Mouse (Mus musculus) MEL (cell line): ENCODE data around the gene Zp3r. TPM values are rescaled to one million over a fixed set of nuclear protein-coding genes. Genes with fewer than 3 reads are reported as not detected.

Experiments
- DNase-seq: peaks from one replicate; pipeline ENCODE4 v3.0.0; 2011; ENCODE audit warnings: low read depth, low spot score
- H3K27ac ChIP-seq: 2 replicates; pipeline ENCODE4 v1.5.1; 2012; ENCODE audit warnings: low read depth, mild to moderate bottlenecking, control low read depth, low read length, moderate library complexity; ENCODE audit not compliant: control insufficient read depth
- H3K27me3 ChIP-seq, 2 experiments: fragments of 150-350 bp in 1 of 2; sonication (generic) in 1 of 2; 2 replicates each; pipeline ENCODE4 v1.6.1; 2012; ENCODE audit warnings: low read length in 2 of 2, mild to moderate bottlenecking in 2 of 2, improper control_type of control experiment in 1 of 2, moderate library complexity in 1 of 2; ENCODE audit not compliant: insufficient read depth in 2 of 2, control insufficient read depth in 1 of 2
- H3K36me3 ChIP-seq, 2 experiments: 2 replicates each; pipeline ENCODE4 v1.6.1; 2012 to 2014; ENCODE audit warnings: low read length in 2 of 2, improper control_type of control experiment in 1 of 2, inconsistent platforms in 1 of 2, mild to moderate bottlenecking in 1 of 2; ENCODE audit not compliant: insufficient read depth in 2 of 2, control insufficient read depth in 1 of 2
- H3K4me1 ChIP-seq, 2 experiments: fragments of 150-350 bp in 1 of 2; sonication (generic) in 1 of 2; 2 replicates each; pipeline ENCODE4 v1.6.1; 2012; ENCODE audit warnings: low read length in 2 of 2, improper control_type of control experiment in 1 of 2, mild to moderate bottlenecking in 1 of 2; ENCODE audit not compliant: insufficient read depth in 2 of 2, control insufficient read depth in 1 of 2
- H3K4me3 ChIP-seq, 2 experiments: fragments of 150-350 bp in 1 of 2; sonication (generic) in 1 of 2; 2 replicates each; pipeline ENCODE4 v1.5.1; 2012; ENCODE audit warnings: low read depth in 2 of 2, low read length in 2 of 2, mild to moderate bottlenecking in 2 of 2, moderate library complexity in 2 of 2, control low read depth in 1 of 2, improper control_type of control experiment in 1 of 2; ENCODE audit not compliant: control insufficient read depth in 1 of 2, insufficient read depth in 1 of 2
- H3K79me2 ChIP-seq: 2 replicates; pipeline ENCODE4 v1.6.1; 2012; ENCODE audit warnings: mild to moderate bottlenecking, low read length, moderate library complexity; ENCODE audit not compliant: control insufficient read depth, poor library complexity, insufficient read depth
- H3K9ac ChIP-seq: 2 replicates; pipeline ENCODE4 v1.6.1; 2012; ENCODE audit warnings: low read depth, mild to moderate bottlenecking, control low read depth, low read length, moderate library complexity; ENCODE audit not compliant: control insufficient read depth, poor library complexity, severe bottlenecking
- H3K9me3 ChIP-seq: fragments of 150-350 bp; sonication (generic); replicated peaks from 2 replicates; pipeline ENCODE4 v1.6.1; 2012; ENCODE audit warnings: mild to moderate bottlenecking, low read length, improper control_type of control experiment, moderate library complexity; ENCODE audit not compliant: insufficient read depth
- CHD1 ChIP-seq: IDR thresholded peaks from 2 replicates; pipeline ENCODE4 v1.6.1; 2012; ENCODE audit warnings: low read depth, mild to moderate bottlenecking, inconsistent platforms, low read length, improper control_type of control experiment
- CHD2 ChIP-seq: IDR thresholded peaks from 2 replicates; pipeline ENCODE4 v1.6.1; 2011; ENCODE audit warnings: low read length, improper control_type of control experiment
- CTCF ChIP-seq, 3 experiments: IDR thresholded peaks in 2 of 3; conservative IDR thresholded peaks in 1 of 3; 2 replicates each; pipeline ENCODE4 v1.5.1; 2011 to 2012; ENCODE audit warnings: low read length in 3 of 3, low read depth in 2 of 3, mild to moderate bottlenecking in 2 of 3, improper control_type of control experiment in 1 of 3, inconsistent platforms in 1 of 3, mixed read lengths in 1 of 3, moderate library complexity in 1 of 3; ENCODE audit not compliant: control insufficient read depth in 1 of 3, insufficient read depth in 1 of 3, poor library complexity in 1 of 3, severe bottlenecking in 1 of 3
- ELF1 ChIP-seq: IDR thresholded peaks from 2 replicates; pipeline ENCODE4 v1.6.1; 2014; ENCODE audit warnings: low read depth, mild to moderate bottlenecking, inconsistent platforms, low read length, improper control_type of control experiment, moderate library complexity
- EP300 ChIP-seq, 2 experiments: IDR thresholded peaks; 2 replicates each; pipeline ENCODE4 v1.6.1; 2011; ENCODE audit warnings: improper control_type of control experiment in 2 of 2, low read length in 2 of 2, low read depth in 1 of 2, mild to moderate bottlenecking in 1 of 2
- GABPA ChIP-seq: IDR thresholded peaks from 2 replicates; pipeline ENCODE4 v1.6.1; 2012; ENCODE audit warnings: low read depth, mild to moderate bottlenecking, inconsistent platforms, low read length, improper control_type of control experiment, moderate library complexity
- GATA1 ChIP-seq: IDR thresholded peaks from 2 replicates; pipeline ENCODE4 v1.6.1; 2011; ENCODE audit warnings: low read depth, low read length, improper control_type of control experiment
- HCFC1 ChIP-seq: IDR thresholded peaks from 2 replicates; pipeline ENCODE4 v1.6.1; 2012; ENCODE audit warnings: low read depth, mild to moderate bottlenecking, inconsistent platforms, low read length, improper control_type of control experiment, moderate library complexity
- JUND ChIP-seq: IDR thresholded peaks from 2 replicates; pipeline ENCODE4 v1.6.1; 2011; ENCODE audit warnings: low read depth, mild to moderate bottlenecking, improper control_type of control experiment, low read length
- KAT2A ChIP-seq: conservative IDR thresholded peaks from 2 replicates; pipeline ENCODE4 v1.6.1; 2012; ENCODE audit warnings: low read depth, low read length, improper control_type of control experiment, inconsistent platforms
- MAFK ChIP-seq: IDR thresholded peaks from 2 replicates; pipeline ENCODE4 v1.6.1; 2011; ENCODE audit warnings: low read depth, mild to moderate bottlenecking, low read length, improper control_type of control experiment, borderline replicate concordance
- MAX ChIP-seq: IDR thresholded peaks from 2 replicates; pipeline ENCODE4 v1.6.1; 2011; ENCODE audit warnings: low read length, improper control_type of control experiment
- MXI1 ChIP-seq: IDR thresholded peaks from 2 replicates; pipeline ENCODE4 v1.6.1; 2011; ENCODE audit warnings: mild to moderate bottlenecking, low read depth, low read length, improper control_type of control experiment
- POLR2A ChIP-seq, 2 experiments: IDR thresholded peaks; 2 replicates each; pipeline ENCODE4 v1.6.1; 2011 to 2012; ENCODE audit warnings: low read length in 2 of 2, mild to moderate bottlenecking in 2 of 2, control low read depth in 1 of 2, improper control_type of control experiment in 1 of 2, low read depth in 1 of 2, moderate library complexity in 1 of 2; ENCODE audit not compliant: control insufficient read depth in 1 of 2, insufficient read depth in 1 of 2, poor library complexity in 1 of 2
- RAD21 ChIP-seq: IDR thresholded peaks from 2 replicates; pipeline ENCODE4 v1.6.1; 2011; ENCODE audit warnings: mild to moderate bottlenecking, low read depth, low read length, improper control_type of control experiment
- SIN3A ChIP-seq: IDR thresholded peaks from 2 replicates; pipeline ENCODE4 v1.6.1; 2012; ENCODE audit warnings: low read length, improper control_type of control experiment, inconsistent platforms
- SMC3 ChIP-seq: IDR thresholded peaks from 2 replicates; pipeline ENCODE4 v1.6.1; 2011; ENCODE audit warnings: low read depth, low read length, improper control_type of control experiment
- TCF12 ChIP-seq: IDR thresholded peaks from 2 replicates; pipeline ENCODE4 v1.6.1; 2014; ENCODE audit warnings: low read depth, mild to moderate bottlenecking, inconsistent platforms, low read length, improper control_type of control experiment, moderate library complexity
- UBTF ChIP-seq: IDR thresholded peaks from 2 replicates; pipeline ENCODE4 v1.6.1; 2012; ENCODE audit warnings: low read depth, mild to moderate bottlenecking, inconsistent platforms, low read length, improper control_type of control experiment, moderate library complexity, borderline replicate concordance; ENCODE audit not compliant: insufficient read depth
- ZC3H11A ChIP-seq: IDR thresholded peaks from 2 replicates; pipeline ENCODE4 v1.6.1; 2012; ENCODE audit warnings: low read depth, mild to moderate bottlenecking, inconsistent platforms, low read length, improper control_type of control experiment
- ZMIZ1 ChIP-seq: IDR thresholded peaks from 2 replicates; pipeline ENCODE4 v1.6.1; 2012; ENCODE audit warnings: low read depth, mild to moderate bottlenecking, inconsistent platforms, low read length, improper control_type of control experiment, moderate library complexity
- ZNF384 ChIP-seq: IDR thresholded peaks from 2 replicates; pipeline ENCODE4 v1.6.1; 2012; ENCODE audit warnings: low read depth, mild to moderate bottlenecking, inconsistent platforms, low read length, improper control_type of control experiment
- polyA plus RNA-seq, 2 experiments: library from polyadenylated mRNA; stranded (reverse) in 1 of 2; unstranded in 1 of 2; fragments of >175 nt in 1 of 2; fragments of >200 nt in 1 of 2; gene quantifications; 2 replicates each; pipeline versions ENCODE4 v1.2.1 to v1.2.4; 2012; ENCODE audit warnings: low replicate concordance in 2 of 2, low read depth in 1 of 2; ENCODE audit not compliant: insufficient read length in 2 of 2, insufficient read depth in 1 of 2, missing spikeins in 1 of 2
- total RNA-seq: library from RNA; depleted of rRNA; stranded (reverse); fragments of 300-350 nt; gene quantifications from 2 replicates; pipeline ENCODE4 v1.2.3, GENCODE M21; 2012

The Zp3r gene
- total and polyA plus RNA-seq, 3 experiments, result not detected

DNA sequence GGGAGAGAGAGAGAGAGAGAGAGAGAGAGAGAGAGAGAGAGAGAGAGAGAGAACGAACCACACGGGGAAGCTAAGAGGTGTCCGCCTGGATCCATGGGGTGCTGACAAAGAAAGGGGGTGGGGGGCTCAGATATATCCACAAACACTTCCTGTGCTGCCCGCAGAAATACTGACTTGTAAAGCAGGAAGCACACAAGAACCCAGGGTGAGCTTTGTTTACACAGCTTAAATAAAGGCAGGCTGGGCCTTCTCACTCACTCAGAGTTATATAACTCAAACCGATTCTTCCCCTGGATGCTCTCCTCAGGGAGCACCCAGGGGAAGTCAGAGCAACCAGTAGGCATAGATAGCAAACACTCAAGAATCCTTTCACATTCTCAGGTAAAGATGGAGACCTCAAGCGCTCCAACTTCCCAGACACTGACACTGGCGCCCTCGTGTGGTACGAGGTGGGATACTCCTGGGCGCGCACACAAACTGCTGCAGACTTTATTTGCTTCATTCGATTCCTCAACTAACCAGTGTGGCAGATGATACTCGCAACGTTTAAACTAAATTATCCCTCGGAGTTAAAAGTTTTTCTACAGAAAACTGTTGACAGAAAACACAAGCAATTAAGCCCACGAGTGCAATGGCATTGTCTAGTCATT, 4.5 kb upstream of the Zp3r start:
- DNase-seq, result peak; percentile 75
- H3K4me3 ChIP-seq, result no peak overlapping the region
- TF ChIP-seq RAD21 (peak; percentile 75), ZNF384 (no peak), SIN3A (0 out of 2 replicates have a peak, but pooled peaks have one; percentile 13), GATA1 (no peak), SMC3 (peak; percentile 88), JUND (no peak), TCF12 (0 out of 2 replicates have a peak, but pooled peaks have one; percentile 5), GABPA (no peak), CTCF (IDR thresholded peaks at IDR 0.05 in 2 of 3, conservative IDR thresholded peaks at IDR 0.05 in 1 of 3; ENCODE audit: control insufficient read depth in 1 of 3, insufficient read depth in 1 of 3, low read depth in 2 of 3, low read length in 3 of 3, poor library complexity in 1 of 3, severe bottlenecking in 1 of 3) (peak; percentile 89 to 95 (median 90)), ELF1 (no peak), ZC3H11A (peak; percentile 73), MAFK (no peak)

DNA sequence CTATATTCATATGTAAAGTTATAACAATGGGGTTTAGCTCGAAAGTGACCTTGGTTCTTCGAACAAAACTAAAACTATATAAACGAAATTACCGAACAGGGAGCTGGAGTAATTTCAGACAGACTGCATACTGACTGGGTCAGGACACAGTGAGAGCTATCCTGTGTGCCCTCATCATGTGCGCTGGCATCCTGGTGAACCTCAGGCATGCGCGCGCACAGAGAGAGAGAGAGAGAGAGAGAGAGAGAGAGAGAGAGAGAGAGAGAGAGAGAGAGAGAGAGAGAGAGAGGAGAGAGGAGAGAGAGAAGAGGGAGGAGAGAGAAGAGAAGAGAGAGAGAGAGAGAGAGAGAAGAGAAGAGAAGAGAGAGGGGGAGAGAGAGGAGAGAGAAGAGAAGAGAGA, 3.9 kb upstream of the Zp3r start:
- Histone ChIP-seq H3K27ac (no peak overlapping the region), H3K4me1 (no peaks in the 10 kb centered on the region), H3K9ac (no peak overlapping the region), H3K27me3 (peaks cover 6 to 13% of the 10 kb centered on the region in 2 experiments), H3K36me3 (no peaks in the 10 kb centered on the region), H3K79me2 (no peaks in the 10 kb centered on the region), H3K4me3 (no peak overlapping the region), H3K9me3 (no peaks in the 10 kb centered on the region)
- TF ChIP-seq TCF12 (no peak), MXI1 (no peak), SMC3 (no peak), CHD2 (no peak)
- DNase-seq, result no peak

More for the DNA sequence above, 4.5 kb upstream of the Zp3r start:
- no peak overlapping the region for H3K9ac ChIP-seq
- H3K27me3 ChIP-seq, result peaks cover 6 to 12% of the 10 kb centered on the region in 2 experiments
- H3K36me3 ChIP-seq, result no peaks in the 10 kb centered on the region
- no peak overlapping the region for H3K27ac ChIP-seq
- no peaks in the 10 kb centered on the region for H3K79me2 ChIP-seq
- no peaks in the 10 kb centered on the region for H3K9me3 ChIP-seq
- H3K4me1 ChIP-seq, result no peaks in the 10 kb centered on the region

DNA sequence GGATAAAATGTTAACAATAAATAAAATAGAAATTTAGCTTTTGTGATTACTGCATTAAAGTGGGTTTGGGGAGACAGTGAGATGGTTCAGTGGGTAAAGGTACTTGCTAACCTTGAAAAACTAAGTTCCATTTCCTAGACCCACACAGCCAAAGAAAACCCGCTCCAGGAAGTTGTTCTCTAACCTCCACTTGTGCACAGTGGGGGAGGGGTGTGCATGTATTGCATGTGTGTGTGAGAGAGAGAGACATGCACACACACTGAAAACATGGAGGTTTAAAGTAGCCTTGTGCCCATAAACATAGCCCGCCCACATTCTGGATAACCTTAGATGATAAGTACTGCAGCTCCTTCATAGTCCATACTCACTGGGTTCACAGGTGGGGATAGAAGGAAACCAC, 33.1 kb downstream of the Zp3r start:
- no peak for DNase-seq
- Histone ChIP-seq H3K27ac (no peak overlapping the region), H3K79me2 (no peaks in the 10 kb centered on the region), H3K27me3 (no peaks in the 10 kb centered on the region), H3K9ac (no peak overlapping the region), H3K4me3 (no peak overlapping the region)
- TF ChIP-seq ELF1, result no peak
- TF ChIP-seq UBTF, result no peak
- TF ChIP-seq MAFK, result no peak
- no peak for TF ChIP-seq HCFC1
- no peak for TF ChIP-seq ZMIZ1
- no peak for TF ChIP-seq KAT2A
- no peak for TF ChIP-seq CHD1
- TF ChIP-seq EP300 (IDR thresholded peaks at IDR 0.05; ENCODE audit: low read depth in 1 of 2, low read length in 2 of 2), result no peak
- TF ChIP-seq CTCF (IDR thresholded peaks at IDR 0.05 in 2 of 3, conservative IDR thresholded peaks at IDR 0.05 in 1 of 3; ENCODE audit: control insufficient read depth in 1 of 3, insufficient read depth in 1 of 3, low read depth in 2 of 3, low read length in 3 of 3, poor library complexity in 1 of 3, severe bottlenecking in 1 of 3), result no peak
- TF ChIP-seq GATA1, result no peak
- no peak for TF ChIP-seq SIN3A
- no peak for TF ChIP-seq JUND
- TF ChIP-seq POLR2A (IDR thresholded peaks at IDR 0.05; ENCODE audit: control insufficient read depth in 1 of 2, insufficient read depth in 1 of 2, low read depth in 1 of 2, low read length in 2 of 2, poor library complexity in 1 of 2), result no peak
- TF ChIP-seq MAX, result no peak
- TF ChIP-seq ZNF384, result no peak
- TF ChIP-seq SMC3, result no peak
- TF ChIP-seq, all 39 proteins: peak for 0
- H3K9me3 ChIP-seq, result no peaks in the 10 kb centered on the region
- H3K4me1 ChIP-seq, result no peaks in the 10 kb centered on the region
- no peaks in the 10 kb centered on the region for H3K36me3 ChIP-seq
